Mouse (Mus musculus) heart, embryonic 10.5 days (tissue): ENCODE results near the gene Olfr828. TPM values are rescaled to one million over a fixed set of nuclear protein-coding genes. Genes with fewer than 3 reads are reported as not detected.

Experiments
- DNase-seq: peaks from one replicate; pipeline ENCODE4 v3.0.0-alpha.2; 2017; ENCODE audit warnings: low spot score
- H3K27ac ChIP-seq: fragments of 300-500 bp; sonication (generic); 2 replicates; pipeline ENCODE4 v1.5.1; 2016; ENCODE audit warnings: mild to moderate bottlenecking
- H3K27me3 ChIP-seq: fragments of 300-500 bp; sonication (generic); 2 replicates; pipeline ENCODE4 v1.6.1; 2016; ENCODE audit warnings: mild to moderate bottlenecking; ENCODE audit not compliant: poor library complexity, insufficient read depth, severe bottlenecking
- H3K36me3 ChIP-seq: fragments of 300-500 bp; sonication (generic); 2 replicates; pipeline ENCODE4 v1.6.1; 2016; ENCODE audit warnings: mild to moderate bottlenecking, moderate library complexity
- H3K4me1 ChIP-seq: fragments of 300-500 bp; sonication (generic); 2 replicates; pipeline ENCODE4 v1.6.1; 2016; ENCODE audit warnings: mild to moderate bottlenecking
- H3K4me3 ChIP-seq: fragments of 300-500 bp; sonication (generic); 2 replicates; pipeline ENCODE4 v1.5.1; 2016; ENCODE audit warnings: mild to moderate bottlenecking, moderate library complexity
- H3K9me3 ChIP-seq: fragments of 300-500 bp; sonication (generic); 2 replicates; pipeline ENCODE4 v1.6.1; 2016; ENCODE audit warnings: mild to moderate bottlenecking, moderate library complexity
- WGBS: fragments of 180-500 bp; shearing (Covaris S2); methylation state at CpG from one replicate; pipeline ENCODE4 v1.1.7; 2016; 5-methylcytosine and 5-hydroxymethylcytosine counted together
- polyA plus RNA-seq: library from polyadenylated mRNA; unstranded; fragments of >200 nt; fragmentation: Nextera tagmentation; extraction: Ambion mirVana; gene quantifications from 2 replicates; pipeline ENCODE4 v1.2.1, GENCODE M21; 2016

Olfr828 gene
- not detected in 2 replicates for polyA plus RNA-seq

DNA sequence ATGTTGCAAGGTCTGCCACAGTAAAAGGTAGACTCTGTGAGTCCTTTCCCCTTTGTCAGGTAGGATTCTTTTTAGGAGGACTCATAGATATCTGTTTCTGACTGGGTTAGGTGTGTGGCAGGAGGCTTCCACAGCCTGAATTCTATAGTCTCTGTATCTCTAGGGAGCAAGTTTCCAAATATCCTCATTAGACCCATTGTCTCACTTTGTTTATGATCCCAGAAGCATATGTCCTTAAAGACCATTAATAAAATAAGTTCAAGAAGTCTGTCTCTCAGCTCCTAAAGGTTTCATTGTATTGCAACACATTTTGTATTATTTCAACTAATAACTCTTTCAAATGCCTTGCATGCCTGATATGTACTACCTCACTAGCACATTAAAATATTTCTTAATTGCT is at the start of gene Olfr828:
TSS of gene Olfr828 (minus strand) at position 101 of the 400 bp plus-strand sequence.
- no peak within 1 kb of the TSS for H3K27ac ChIP-seq
- H3K27me3 ChIP-seq, result no peaks in the 10 kb centered on the region
- no peaks in the 10 kb centered on the region for H3K9me3 ChIP-seq
- no peak within 1 kb of the TSS for H3K4me3 ChIP-seq
- no peak for DNase-seq
- H3K36me3 ChIP-seq, result no peaks in the 10 kb centered on the region
- H3K4me1 ChIP-seq, result no peaks in the 10 kb centered on the region

DNA sequence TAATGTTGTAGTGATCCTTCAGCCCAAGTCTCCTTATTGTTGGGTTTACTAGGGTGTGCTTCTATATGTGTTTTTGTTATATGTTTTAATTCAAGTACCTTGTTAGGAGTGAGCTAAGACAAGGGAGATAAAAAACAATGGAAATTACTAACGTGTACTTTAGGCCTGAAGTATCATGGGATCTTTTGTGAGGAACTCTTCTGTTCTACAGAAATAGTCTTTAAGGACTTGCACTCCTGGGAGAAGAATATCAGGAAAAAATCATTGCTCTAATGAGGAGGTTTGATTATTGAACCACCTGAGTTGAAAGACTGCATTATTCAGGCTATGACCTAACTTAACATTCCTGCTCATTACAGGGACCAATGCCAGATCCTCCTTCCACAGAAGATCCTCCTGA is 35.3 kb upstream of the Olfr828 start, which contains the start of gene Olfr829:
TSS of gene Olfr829 (plus strand) at position 301 of the 400 bp plus-strand sequence.
- no peaks in the 10 kb centered on the region for H3K36me3 ChIP-seq
- DNase-seq, result no peak
- no peaks in the 10 kb centered on the region for H3K27me3 ChIP-seq
- no peaks in the 10 kb centered on the region for H3K4me1 ChIP-seq
- H3K9me3 ChIP-seq, result no peaks in the 10 kb centered on the region
- WGBS, result 61% methylated on average over 1 of the region's 1 CpGs
- no peak within 1 kb of the TSS for H3K27ac ChIP-seq
- H3K4me3 ChIP-seq, result no peak within 1 kb of the TSS

DNA sequence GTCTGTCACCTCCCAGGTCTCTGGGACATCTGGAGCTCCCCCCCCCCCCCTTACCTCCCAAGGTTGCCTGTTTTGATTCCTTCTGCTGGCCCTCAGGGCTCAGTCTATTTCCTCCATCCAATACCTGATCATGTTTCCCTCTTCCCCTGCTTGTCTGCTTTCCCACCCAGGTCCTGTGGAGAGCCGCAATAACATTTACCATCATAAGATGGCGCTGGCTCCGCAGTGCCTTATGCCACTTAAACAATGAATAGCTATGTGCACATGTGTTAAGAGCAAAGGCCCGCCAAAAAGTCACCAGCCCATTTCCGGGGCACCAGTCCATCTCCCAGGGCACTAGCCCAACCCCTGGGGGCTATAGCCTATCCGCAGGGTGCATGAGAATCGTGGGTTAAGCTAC is 34.0 kb downstream of the Olfr828 start:
- no peak for DNase-seq
- H3K4me1 ChIP-seq, result no peaks in the 10 kb centered on the region
- H3K9me3 ChIP-seq, result no peaks in the 10 kb centered on the region
- no peaks in the 10 kb centered on the region for H3K36me3 ChIP-seq
- 62% methylated on average over 7 of the region's 7 CpGs for WGBS
- H3K27me3 ChIP-seq, result no peaks in the 10 kb centered on the region
- no peak overlapping the region for H3K27ac ChIP-seq
- no peak overlapping the region for H3K4me3 ChIP-seq

DNA sequence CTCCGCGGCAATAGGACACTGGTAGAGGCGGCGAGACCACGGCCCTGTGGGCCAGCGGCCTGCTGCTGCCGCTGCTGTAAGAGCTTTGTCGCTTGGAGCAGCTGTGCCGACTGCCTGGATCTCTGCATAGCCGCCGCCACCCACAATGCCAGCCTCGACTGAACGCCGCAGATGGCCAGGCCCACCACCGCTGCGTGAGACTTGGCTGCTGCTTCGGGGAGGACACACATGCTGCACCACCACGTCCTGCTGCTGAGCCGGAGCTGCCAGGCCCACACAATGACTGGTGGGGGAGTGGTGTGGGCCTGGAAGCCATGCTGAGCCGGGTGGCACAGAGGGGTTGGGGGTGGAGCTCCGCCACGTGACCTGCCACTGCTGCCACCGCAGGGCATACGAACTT is 39.9 kb downstream of the Olfr828 start:
- Histone ChIP-seq H3K36me3 (no peaks in the 10 kb centered on the region), H3K4me3 (0 out of 2 replicates have a peak overlapping the region, but pooled peaks have one; percentile 3), H3K27me3 (no peaks in the 10 kb centered on the region), H3K4me1 (no peaks in the 10 kb centered on the region), H3K27ac (no peak overlapping the region), H3K9me3 (no peaks in the 10 kb centered on the region)
- 60% methylated on average over 24 of the region's 24 CpGs for WGBS
- DNase-seq, result no peak

DNA sequence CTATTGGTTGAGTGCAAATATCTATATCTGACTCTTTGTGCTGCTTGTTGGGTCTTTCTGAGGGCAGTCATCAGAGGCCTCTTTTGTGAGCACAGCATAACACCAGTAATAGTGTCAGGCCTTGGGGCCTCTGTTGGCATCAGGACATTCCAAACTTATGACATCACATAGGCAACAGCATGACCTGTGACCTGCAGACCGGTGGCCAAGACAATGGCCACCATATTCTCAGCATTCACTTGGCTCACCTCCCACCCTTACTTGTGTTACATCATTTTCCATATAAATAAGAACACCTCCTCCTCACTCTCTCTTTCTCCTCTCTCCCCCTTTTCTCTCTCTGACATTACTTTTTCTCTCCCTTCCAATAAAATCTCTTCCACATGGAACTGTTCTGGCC is 40.3 kb downstream of the Olfr828 start:
- Histone ChIP-seq H3K4me1 (no peaks in the 10 kb centered on the region), H3K27ac (no peak overlapping the region), H3K4me3 (0 out of 2 replicates have a peak overlapping the region, but pooled peaks have one; percentile 3), H3K27me3 (no peaks in the 10 kb centered on the region), H3K9me3 (no peaks in the 10 kb centered on the region), H3K36me3 (no peaks in the 10 kb centered on the region)
- 68% methylated on average over 1 of the region's 1 CpGs for WGBS
- no peak for DNase-seq

Other genes with a start within 250 kb of the Olfr828 start
- gene Muc16, start 145.0 kb downstream of the Olfr828 start, polyA plus RNA-seq, result 0.35 and 0.60 TPM in 2 replicates
- not detected in 2 replicates for gene Olfr24, start 55.5 kb downstream of the Olfr828 start, polyA plus RNA-seq
- gene Olfr829, start 35.4 kb upstream of the Olfr828 start, polyA plus RNA-seq, result not detected in 2 replicates
- not detected in 2 replicates for gene Olfr830, start 55.2 kb upstream of the Olfr828 start, polyA plus RNA-seq
- not detected in 2 replicates for gene Olfr832, start 117.6 kb upstream of the Olfr828 start, polyA plus RNA-seq
- gene Olfr834, start 168.5 kb upstream of the Olfr828 start, polyA plus RNA-seq, result not detected in 2 replicates
- gene Olfr835, start 213.2 kb upstream of the Olfr828 start, polyA plus RNA-seq, result not detected in 2 replicates